Mouse (Mus musculus) hindbrain, embryonic 11.5 days (tissue): ENCODE measurements around the gene Hoxc12. TPM values are rescaled to one million over a fixed set of nuclear protein-coding genes. Genes with fewer than 3 reads are reported as not detected.

Experiments used
- ATAC-seq: fragments of 200-750 bp; cut with Nextera tagmentation; 2 replicates; pipeline ENCODE4 v1.8.0; 2017; ENCODE audit warnings: mild to moderate bottlenecking, moderate TSS enrichment, moderate library complexity; ENCODE audit not compliant: low FRiP score
- DNase-seq: peaks from one replicate; pipeline ENCODE4 v3.0.0-alpha.2; 2015; ENCODE audit warnings: low spot score
- H3K27ac ChIP-seq: fragments of 300-500 bp; sonication (generic); 2 replicates; pipeline ENCODE4 v1.5.1; 2014; ENCODE audit warnings: mild to moderate bottlenecking, low read depth, low read length
- H3K27me3 ChIP-seq: fragments of 300-500 bp; sonication (generic); 2 replicates; pipeline ENCODE4 v1.6.1; 2014; ENCODE audit warnings: mild to moderate bottlenecking, low read length, moderate library complexity, mixed read lengths; ENCODE audit not compliant: control insufficient read depth, insufficient read depth
- H3K36me3 ChIP-seq: fragments of 300-500 bp; sonication (generic); 2 replicates; pipeline ENCODE4 v1.6.1; 2014; ENCODE audit warnings: mild to moderate bottlenecking, low read length, moderate library complexity, mixed read lengths; ENCODE audit not compliant: control insufficient read depth, insufficient read depth
- H3K4me1 ChIP-seq: fragments of 300-500 bp; sonication (generic); replicated peaks from 2 replicates; pipeline ENCODE4 v1.6.1; 2014; ENCODE audit warnings: low read length, mixed read lengths; ENCODE audit not compliant: control insufficient read depth, insufficient read depth
- H3K4me2 ChIP-seq: fragments of 300-500 bp; sonication (generic); replicated peaks from 2 replicates; pipeline ENCODE4 v1.6.1; 2014; ENCODE audit warnings: mild to moderate bottlenecking, low read depth, low read length
- H3K4me3 ChIP-seq: fragments of 300-500 bp; sonication (generic); 2 replicates; pipeline ENCODE4 v1.5.1; 2014; ENCODE audit warnings: low read depth, low read length
- H3K9ac ChIP-seq: fragments of 300-500 bp; sonication (generic); 2 replicates; pipeline ENCODE4 v1.6.1; 2014; ENCODE audit warnings: low read depth, low read length
- H3K9me3 ChIP-seq: fragments of 300-500 bp; sonication (generic); 2 replicates; pipeline ENCODE4 v1.6.1; 2016; ENCODE audit warnings: low read length; ENCODE audit not compliant: control insufficient read depth
- WGBS: fragments of 180-500 bp; shearing (Covaris S2); extraction: QIAGEN DNeasy Blood & Tissue Kit; methylation state at CpG from one replicate; pipeline ENCODE4 v1.1.7; 2014; 5-methylcytosine and 5-hydroxymethylcytosine counted together
- polyA plus RNA-seq: library from polyadenylated mRNA; unstranded; fragments of >200 nt; fragmentation: Nextera tagmentation; extraction: Ambion mirVana; gene quantifications from 2 replicates; pipeline ENCODE4 v1.2.1, GENCODE M21; 2014

Gene Hoxc12
- polyA plus RNA-seq, 1 experiment from 2014 or later = not detected

GRCm38 (mm10) chr15:102955833-102956640, 19.5 kb downstream of the Hoxc12 start:
- Histone ChIP-seq H3K27ac (no peak overlapping the region), H3K27me3 (peaks cover 98% of the 10 kb centered on the region), H3K4me1 (no peaks in the 10 kb centered on the region), H3K4me2 (no peak overlapping the region), H3K4me3 (no peak overlapping the region), H3K9me3 (no peaks in the 10 kb centered on the region), H3K36me3 (no peaks in the 10 kb centered on the region), H3K9ac (no peak overlapping the region)
- ATAC-seq (no peak), DNase-seq (no peak)
- WGBS = 0% methylated on average over 39 of the region's 40 CpGs

GRCm38 (mm10) chr15:102956906-102957305, 20.3 kb downstream of the Hoxc12 start:
- H3K27me3 ChIP-seq = peaks cover 98% of the 10 kb centered on the region
- no peak overlapping the region for H3K9ac ChIP-seq
- H3K4me1 ChIP-seq = no peaks in the 10 kb centered on the region
- H3K27ac ChIP-seq = no peak overlapping the region
- H3K9me3 ChIP-seq = no peaks in the 10 kb centered on the region
- H3K36me3 ChIP-seq = no peaks in the 10 kb centered on the region
- H3K4me2 ChIP-seq = no peak overlapping the region
- under 1% methylated on average over 12 of the region's 12 CpGs for WGBS
- DNase-seq (no peak), ATAC-seq (no peak)
- H3K4me3 ChIP-seq = no peak overlapping the region

GRCm38 (mm10) chr15:102959663-102960191, 23.2 kb downstream of the Hoxc12 start:
- WGBS = 2% methylated on average over 13 of the region's 13 CpGs
- no peak for DNase-seq
- no peaks in the 10 kb centered on the region for H3K4me1 ChIP-seq
- no peaks in the 10 kb centered on the region for H3K36me3 ChIP-seq
- no peak overlapping the region for H3K27ac ChIP-seq
- no peak overlapping the region for H3K9ac ChIP-seq
- H3K27me3 ChIP-seq = peaks cover 96% of the 10 kb centered on the region
- no peak overlapping the region for H3K4me2 ChIP-seq
- no peaks in the 10 kb centered on the region for H3K9me3 ChIP-seq
- no peak overlapping the region for H3K4me3 ChIP-seq
- no peak for ATAC-seq

GRCm38 (mm10) chr15:102961728-102962127, 25.2 kb downstream of the Hoxc12 start:
- no peak for ATAC-seq
- H3K4me1 ChIP-seq = no peaks in the 10 kb centered on the region
- H3K9me3 ChIP-seq = no peaks in the 10 kb centered on the region
- DNase-seq = no peak
- peaks cover 97% of the 10 kb centered on the region for H3K27me3 ChIP-seq
- H3K27ac ChIP-seq = no peak overlapping the region
- no peak overlapping the region for H3K4me3 ChIP-seq
- no peak overlapping the region for H3K9ac ChIP-seq
- 6% methylated on average over 6 of the region's 6 CpGs for WGBS
- no peak overlapping the region for H3K4me2 ChIP-seq
- no peaks in the 10 kb centered on the region for H3K36me3 ChIP-seq

- Histone ChIP-seq H3K4me3 (no peak overlapping the region), H3K36me3 (no peaks in the 10 kb centered on the region), H3K9me3 (no peaks in the 10 kb centered on the region), H3K4me2 (no peak overlapping the region), H3K27ac (no peak overlapping the region), H3K9ac (no peak overlapping the region), H3K4me1 (no peaks in the 10 kb centered on the region), H3K27me3 (peaks cover 97% of the 10 kb centered on the region)
- no peak for DNase-seq
- WGBS = 1% methylated on average over 13 of the region's 13 CpGs
- no peak for ATAC-seq
Measured at GRCm38 (mm10) chr15:102962492-102962891, 25.9 kb downstream of the Hoxc12 start.

GRCm38 (mm10) chr15:102963259-102963658, 26.7 kb downstream of the Hoxc12 start:
- no peaks in the 10 kb centered on the region for H3K36me3 ChIP-seq
- H3K27me3 ChIP-seq = peaks cover 96% of the 10 kb centered on the region
- no peak for DNase-seq
- H3K4me2 ChIP-seq = no peak overlapping the region
- no peak overlapping the region for H3K9ac ChIP-seq
- no peak for ATAC-seq
- H3K4me3 ChIP-seq = no peak overlapping the region
- no peak overlapping the region for H3K27ac ChIP-seq
- H3K9me3 ChIP-seq = no peaks in the 10 kb centered on the region
- no peaks in the 10 kb centered on the region for H3K4me1 ChIP-seq
- under 1% methylated on average over 8 of the region's 8 CpGs for WGBS

GRCm38 (mm10) chr15:102963671-102964640, 27.4 kb downstream of the Hoxc12 start:
- Histone ChIP-seq H3K27me3 (peaks cover 95% of the 10 kb centered on the region), H3K4me3 (no peak overlapping the region), H3K36me3 (no peaks in the 10 kb centered on the region), H3K4me1 (no peaks in the 10 kb centered on the region), H3K9me3 (no peaks in the 10 kb centered on the region), H3K4me2 (no peak overlapping the region), H3K27ac (no peak overlapping the region), H3K9ac (no peak overlapping the region)
- 2% methylated on average over 28 of the region's 28 CpGs for WGBS
- DNase-seq = no peak
- no peak for ATAC-seq

- Histone ChIP-seq H3K27ac (no peak overlapping the region), H3K9ac (no peak overlapping the region), H3K27me3 (peaks cover 96% of the 10 kb centered on the region), H3K36me3 (no peaks in the 10 kb centered on the region), H3K9me3 (no peaks in the 10 kb centered on the region), H3K4me2 (no peak overlapping the region), H3K4me3 (no peak overlapping the region), H3K4me1 (no peaks in the 10 kb centered on the region)
- ATAC-seq (no peak), DNase-seq (no peak)
- WGBS = 5% methylated on average over 26 of the region's 26 CpGs
Measured at GRCm38 (mm10) chr15:102965003-102965891, 28.7 kb downstream of the Hoxc12 start.
